Comparison of ENCODE assay signal across 16 mouse cellular contexts in genomic region chr7:99438881-99439280, GRCm38 (mm10). TPM values are rescaled to one million over a fixed set of nuclear protein-coding genes. Genes with fewer than 3 reads are reported as not detected.
DNase-seq lines count a peak whose midpoint lies in the region; ATAC-seq and TF ChIP-seq lines count a peak whose summit lies in the region.
"Had no signal": no experiment of that assay in that cellular context is flagged by ENCODE, and none has a peak within 500 bp of the region (broad histone marks: within the 10 kb centered on the region; RNA-seq: fewer than 3 reads in every experiment).

No protein-coding gene starts in this region.

- H3K9me3 ChIP-seq in forebrain, postnatal 0 days (ENCODE audit: low read length) = no peaks in the 10 kb centered on the region
- H3K9me3 ChIP-seq in forebrain, embryonic 14.5 days (replicated peaks; ENCODE audit: control insufficient read depth, low read length) = no peaks in the 10 kb centered on the region
- no peaks in the 10 kb centered on the region for H3K9me3 ChIP-seq in kidney, postnatal 0 days (replicated peaks; ENCODE audit: low read length)
- no peaks in the 10 kb centered on the region for H3K9me3 ChIP-seq in kidney, embryonic 16.5 days (ENCODE audit: low read length)
- H3K9me3 ChIP-seq in midbrain, postnatal 0 days (ENCODE audit: low read length) = no peaks in the 10 kb centered on the region
- no peaks in the 10 kb centered on the region for H3K9me3 ChIP-seq in midbrain, embryonic 14.5 days (ENCODE audit: control insufficient read depth, low read length)
- H3K9me3 ChIP-seq: heart, embryonic 15.5 days; kidney, embryonic 15.5 days had no signal

- H3K9ac ChIP-seq in forebrain, postnatal 0 days = no peak overlapping the region
- no peak overlapping the region for H3K9ac ChIP-seq in forebrain, embryonic 14.5 days (ENCODE audit: low read length)
- no peak overlapping the region for H3K9ac ChIP-seq in kidney, postnatal 0 days (ENCODE audit: low read depth, low read length)
- H3K9ac ChIP-seq in kidney, embryonic 16.5 days (replicated peaks; ENCODE audit: low read length) = no peak overlapping the region
- H3K9ac ChIP-seq in midbrain, postnatal 0 days (replicated peaks; ENCODE audit: low read length, poor library complexity, severe bottlenecking) = no peak overlapping the region
- H3K9ac ChIP-seq in midbrain, embryonic 14.5 days (replicated peaks; ENCODE audit: low read length) = no peak overlapping the region
- H3K9ac ChIP-seq: heart, embryonic 15.5 days; kidney, embryonic 15.5 days had no signal

- no peaks in the 10 kb centered on the region for H3K4me1 ChIP-seq in forebrain, postnatal 0 days (ENCODE audit: insufficient read depth)
- H3K4me1 ChIP-seq in forebrain, embryonic 14.5 days (ENCODE audit: control insufficient read depth, insufficient read depth, low read length) = peaks cover 13% of the 10 kb centered on the region
- peaks cover 17% of the 10 kb centered on the region for H3K4me1 ChIP-seq in kidney, postnatal 0 days (replicated peaks; ENCODE audit: insufficient read depth, low read length)
- peaks cover 25% of the 10 kb centered on the region for H3K4me1 ChIP-seq in kidney, embryonic 16.5 days (ENCODE audit: insufficient read depth, low read length)
- H3K4me1 ChIP-seq in midbrain, postnatal 0 days (ENCODE audit: insufficient read depth, low read length) = no peaks in the 10 kb centered on the region
- peaks cover 20% of the 10 kb centered on the region; the same call in 1 of the 2 replicates for H3K4me1 ChIP-seq in midbrain, embryonic 14.5 days (ENCODE audit: control insufficient read depth, insufficient read depth, low read length)

- peaks cover 23% of the 10 kb centered on the region for H3K36me3 ChIP-seq in forebrain, postnatal 0 days (ENCODE audit: insufficient read depth)
- 0 out of 2 replicates have a peak, but pooled peaks cover 5% of the 10 kb centered on the region for H3K36me3 ChIP-seq in forebrain, embryonic 14.5 days (ENCODE audit: control insufficient read depth, insufficient read depth, low read length)
- no peaks in the 10 kb centered on the region for H3K36me3 ChIP-seq in kidney, postnatal 0 days (ENCODE audit: insufficient read depth, low read length)
- no peaks in the 10 kb centered on the region for H3K36me3 ChIP-seq in kidney, embryonic 16.5 days (ENCODE audit: insufficient read depth, low read length)
- peaks cover 7% of the 10 kb centered on the region; the same call in 1 of the 2 replicates for H3K36me3 ChIP-seq in midbrain, postnatal 0 days (ENCODE audit: insufficient read depth, low read length)
- peaks cover 24% of the 10 kb centered on the region for H3K36me3 ChIP-seq in midbrain, embryonic 14.5 days (ENCODE audit: control insufficient read depth, insufficient read depth, low read length)
- H3K36me3 ChIP-seq: heart, embryonic 15.5 days; kidney, embryonic 15.5 days had no signal

- TF ChIP-seq CTCF in forebrain, postnatal 0 days (IDR thresholded peaks at IDR 0.05; ENCODE audit: low read depth) = peak; percentile 44
- TF ChIP-seq CTCF in kidney, postnatal 0 days (IDR thresholded peaks at IDR 0.05; ENCODE audit: low read depth) = peak; percentile 41; the same call in 1 of the 2 replicates
- peak; percentile 49 for TF ChIP-seq CTCF in midbrain, postnatal 0 days (IDR thresholded peaks at IDR 0.05)

- no peak overlapping the region for H3K4me2 ChIP-seq in forebrain, postnatal 0 days (ENCODE audit: low read depth)
- no peak overlapping the region for H3K4me2 ChIP-seq in forebrain, embryonic 14.5 days (ENCODE audit: low read length)
- H3K4me2 ChIP-seq in kidney, postnatal 0 days (ENCODE audit: low read length) = no peak overlapping the region
- no peak overlapping the region for H3K4me2 ChIP-seq in kidney, embryonic 16.5 days (replicated peaks; ENCODE audit: low read depth, low read length)
- no peak overlapping the region for H3K4me2 ChIP-seq in midbrain, postnatal 0 days (ENCODE audit: low read depth, low read length, poor library complexity, severe bottlenecking)
- no peak overlapping the region for H3K4me2 ChIP-seq in midbrain, embryonic 14.5 days (ENCODE audit: low read length)
- H3K4me2 ChIP-seq: heart, embryonic 15.5 days; kidney, embryonic 15.5 days had no signal

- ATAC-seq in forebrain, postnatal 0 days = no peak
- no peak for ATAC-seq in forebrain, embryonic 14.5 days
- no peak for ATAC-seq in kidney, postnatal 0 days (replicated peaks; ENCODE audit: low FRiP score, low read depth)
- no peak for ATAC-seq in kidney, embryonic 16.5 days (ENCODE audit: low FRiP score, low TSS enrichment)
- no peak for ATAC-seq in midbrain, postnatal 0 days (ENCODE audit: low FRiP score)
- ATAC-seq in midbrain, embryonic 14.5 days (ENCODE audit: low FRiP score, low TSS enrichment) = no peak
- ATAC-seq: forebrain, embryonic 16.5 days had no signal

- 68% methylated on average over 10 of the region's 10 CpGs for WGBS in forebrain, postnatal 0 days
- 75% methylated on average over 10 of the region's 10 CpGs for WGBS in forebrain, embryonic 14.5 days
- WGBS in kidney, postnatal 0 days = 73% methylated on average over 10 of the region's 10 CpGs
- 69% methylated on average over 10 of the region's 10 CpGs for WGBS in kidney, embryonic 16.5 days
- WGBS in midbrain, postnatal 0 days = 71% methylated on average over 10 of the region's 10 CpGs
- 67% methylated on average over 10 of the region's 10 CpGs for WGBS in midbrain, embryonic 14.5 days

- DNase-seq in forebrain, postnatal 0 days = no peak
- no peak for DNase-seq in forebrain, embryonic 14.5 days (ENCODE audit: low spot score)
- no peak for DNase-seq in kidney, postnatal 0 days (ENCODE audit: low spot score)
- DNase-seq in midbrain, postnatal 0 days (ENCODE audit: low spot score) = no peak
- DNase-seq in midbrain, embryonic 14.5 days = no peak
- no peak for DNase-seq in cerebellum, adult 9-11 months
- no peak for DNase-seq in thymus, postnatal 10 days (ENCODE audit: low spot score in 2 of 2)
- DNase-seq: cerebellum, adult 18-20 months; embryo, embryonic 11 days; gastrocnemius, postnatal 14 days; thymus, adult 2 months had no signal

- H3K27ac ChIP-seq in forebrain, postnatal 0 days (ENCODE audit: low read depth, low read length) = no peak overlapping the region
- H3K27ac ChIP-seq in forebrain, embryonic 14.5 days (ENCODE audit: low read depth, low read length) = no peak overlapping the region
- H3K27ac ChIP-seq in kidney, postnatal 0 days = no peak overlapping the region
- no peak overlapping the region for H3K27ac ChIP-seq in kidney, embryonic 16.5 days (ENCODE audit: low read length)
- H3K27ac ChIP-seq in midbrain, postnatal 0 days (ENCODE audit: low read depth, low read length) = no peak overlapping the region
- H3K27ac ChIP-seq in midbrain, embryonic 14.5 days (replicated peaks; ENCODE audit: low read depth, low read length) = no peak overlapping the region
- H3K27ac ChIP-seq: heart, embryonic 15.5 days; kidney, embryonic 15.5 days had no signal

- H3K27me3 ChIP-seq in forebrain, postnatal 0 days (ENCODE audit: insufficient read depth, low read length) = no peaks in the 10 kb centered on the region
- H3K27me3 ChIP-seq in forebrain, embryonic 14.5 days (replicated peaks; ENCODE audit: control insufficient read depth, insufficient read depth, low read length) = no peaks in the 10 kb centered on the region
- no peaks in the 10 kb centered on the region for H3K27me3 ChIP-seq in kidney, postnatal 0 days (ENCODE audit: insufficient read depth, low read length)
- H3K27me3 ChIP-seq in kidney, embryonic 16.5 days (ENCODE audit: insufficient read depth, low read length) = no peaks in the 10 kb centered on the region
- no peaks in the 10 kb centered on the region for H3K27me3 ChIP-seq in midbrain, postnatal 0 days (ENCODE audit: insufficient read depth, low read length)
- no peaks in the 10 kb centered on the region for H3K27me3 ChIP-seq in midbrain, embryonic 14.5 days (ENCODE audit: control insufficient read depth, insufficient read depth, low read length)
- H3K27me3 ChIP-seq: heart, embryonic 15.5 days; kidney, embryonic 15.5 days had no signal

- no peak overlapping the region for H3K4me3 ChIP-seq in forebrain, postnatal 0 days (ENCODE audit: low read depth, low read length)
- no peak overlapping the region for H3K4me3 ChIP-seq in forebrain, embryonic 14.5 days (ENCODE audit: low read depth, low read length)
- no peak overlapping the region for H3K4me3 ChIP-seq in kidney, postnatal 0 days (replicated peaks; ENCODE audit: low read depth, low read length)
- H3K4me3 ChIP-seq in kidney, embryonic 16.5 days (ENCODE audit: low read length) = no peak overlapping the region
- no peak overlapping the region for H3K4me3 ChIP-seq in midbrain, postnatal 0 days (ENCODE audit: low read depth, low read length)
- H3K4me3 ChIP-seq in midbrain, embryonic 14.5 days (replicated peaks; ENCODE audit: low read depth, low read length) = no peak overlapping the region
- H3K4me3 ChIP-seq: heart, embryonic 15.5 days; kidney, embryonic 15.5 days had no signal

RNA-seq across cellular contexts. Expression of gene Klhl35, which starts 26.9 kb away (rescaled TPM):
- 3.8 and 4.5 TPM in 2 replicates for total RNA-seq in forebrain, postnatal 0 days (2014; rRNA removed)
- 3.1 and 3.4 TPM in 2 replicates for polyA plus RNA-seq in forebrain, postnatal 0 days (2015; fragmentation: Nextera tagmentation; extraction: Ambion mirVana)
- 3.8 and 4.5 TPM in 2 replicates for polyA plus RNA-seq in forebrain, embryonic 14.5 days (2014; fragmentation: Nextera tagmentation; extraction: Ambion mirVana)
- 0.97 and 1.3 TPM in 2 replicates for polyA plus RNA-seq in kidney, postnatal 0 days (2015; fragmentation: Nextera tagmentation; extraction: Ambion mirVana)
- 0.66 and 0.75 TPM in 2 replicates for polyA plus RNA-seq in kidney, embryonic 16.5 days (2015; fragmentation: Nextera tagmentation; extraction: Ambion mirVana)
- 1.4 and 3.9 TPM in 2 replicates for total RNA-seq in midbrain, postnatal 0 days (2014; rRNA removed)
- polyA plus RNA-seq in midbrain, postnatal 0 days (2015; fragmentation: Nextera tagmentation; extraction: Ambion mirVana) = 2.1 and 2.4 TPM in 2 replicates
- polyA plus RNA-seq in midbrain, embryonic 14.5 days (2014; fragmentation: Nextera tagmentation; extraction: Ambion mirVana) = 10.7 and 11.6 TPM in 2 replicates
- polyA plus RNA-seq: liver, embryonic 16.5 days had no signal

RNA-seq across cellular contexts. Expression of gene Rps3, which starts 44.7 kb away (rescaled TPM):
- 1,114 and 1,634 TPM in 2 replicates for total RNA-seq in forebrain, postnatal 0 days (2014; rRNA removed)
- polyA plus RNA-seq in forebrain, postnatal 0 days (2015; fragmentation: Nextera tagmentation; extraction: Ambion mirVana) = 543 and 688 TPM in 2 replicates
- polyA plus RNA-seq in forebrain, embryonic 14.5 days (2014; fragmentation: Nextera tagmentation; extraction: Ambion mirVana) = 577 and 687 TPM in 2 replicates
- 873 and 942 TPM in 2 replicates for polyA plus RNA-seq in kidney, postnatal 0 days (2015; fragmentation: Nextera tagmentation; extraction: Ambion mirVana)
- polyA plus RNA-seq in kidney, embryonic 16.5 days (2015; fragmentation: Nextera tagmentation; extraction: Ambion mirVana) = 746 and 752 TPM in 2 replicates
- total RNA-seq in midbrain, postnatal 0 days (2014; rRNA removed) = 440 and 661 TPM in 2 replicates
- 440 and 453 TPM in 2 replicates for polyA plus RNA-seq in midbrain, postnatal 0 days (2015; fragmentation: Nextera tagmentation; extraction: Ambion mirVana)
- polyA plus RNA-seq in midbrain, embryonic 14.5 days (2014; fragmentation: Nextera tagmentation; extraction: Ambion mirVana) = 488 and 521 TPM in 2 replicates

RNA-seq across cellular contexts. Expression of gene Gdpd5, which starts 57.7 kb away (rescaled TPM):
- total RNA-seq in forebrain, postnatal 0 days (2014; rRNA removed) = 36.2 and 41.2 TPM in 2 replicates
- polyA plus RNA-seq in forebrain, postnatal 0 days (2015; fragmentation: Nextera tagmentation; extraction: Ambion mirVana) = 30.9 and 38.2 TPM in 2 replicates
- 26.8 and 34.5 TPM in 2 replicates for polyA plus RNA-seq in forebrain, embryonic 14.5 days (2014; fragmentation: Nextera tagmentation; extraction: Ambion mirVana)
- polyA plus RNA-seq in kidney, postnatal 0 days (2015; fragmentation: Nextera tagmentation; extraction: Ambion mirVana) = 11.8 and 13.5 TPM in 2 replicates
- polyA plus RNA-seq in kidney, embryonic 16.5 days (2015; fragmentation: Nextera tagmentation; extraction: Ambion mirVana) = 20.5 TPM in 2 replicates
- 41.0 and 44.6 TPM in 2 replicates for total RNA-seq in midbrain, postnatal 0 days (2014; rRNA removed)
- polyA plus RNA-seq in midbrain, postnatal 0 days (2015; fragmentation: Nextera tagmentation; extraction: Ambion mirVana) = 25.9 and 26.0 TPM in 2 replicates
- 38.9 and 40.0 TPM in 2 replicates for polyA plus RNA-seq in midbrain, embryonic 14.5 days (2014; fragmentation: Nextera tagmentation; extraction: Ambion mirVana)
